Mouse (Mus musculus): ENCODE measurements around the gene Ssr1.

DNA sequence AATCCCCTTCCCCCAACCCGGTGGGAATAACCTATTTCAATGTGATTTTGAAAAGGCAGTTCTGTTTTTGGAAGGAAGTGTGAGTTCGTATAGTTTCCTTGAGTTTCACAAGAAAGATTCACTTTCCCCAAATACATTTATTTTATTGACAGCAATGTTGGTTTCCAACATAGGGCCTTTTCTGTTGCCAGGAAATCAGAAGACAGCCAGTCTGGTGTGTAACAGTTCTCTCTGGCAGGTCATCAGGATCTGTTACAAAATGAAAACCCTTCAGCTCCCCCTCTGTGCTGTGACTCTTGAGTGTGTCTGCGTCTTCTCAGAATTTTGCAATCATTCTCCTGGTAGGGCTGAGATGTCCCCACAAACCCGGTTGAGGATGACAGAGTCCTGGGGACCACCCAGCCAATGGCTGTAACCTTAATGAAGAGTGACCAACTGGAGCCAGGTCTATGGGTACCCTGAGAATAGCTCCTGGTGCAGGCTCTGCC is 69.5 kb downstream of the Ssr1 start:
- TF ChIP-seq CTCF (IDR thresholded peaks at IDR 0.05; ENCODE audit: control insufficient read depth, insufficient read depth, insufficient read length): no peak
- TF ChIP-seq USF1 (IDR thresholded peaks at IDR 0.05; ENCODE audit: low read depth): no peak
